Mouse (Mus musculus) gastrocnemius, postnatal 14 days (tissue): ENCODE measurements around the gene Kcnd2. TPM values are rescaled to one million over a fixed set of nuclear protein-coding genes. Genes with fewer than 3 reads are reported as not detected.

Experiments used
- DNase-seq: peaks from one replicate; pipeline ENCODE4 v3.0.0; 2021; ENCODE audit warnings: mixed read lengths
- intact Hi-C: fragments of 180-260 bp; cut with DNase I; formaldehyde crosslinking; loops from one replicate; pipeline ENCODE4 v1.15.1; 2025; ENCODE audit warnings: low total_unique reads
- total RNA-seq, 2 experiments: library from RNA; stranded (reverse); gene quantifications; 2 replicates each; pipeline ENCODE4 v1.2.3; 2021

The Kcnd2 gene
- total RNA-seq, 2 experiments from 2014 or later: 0.04 to 0.09 TPM

DNA sequence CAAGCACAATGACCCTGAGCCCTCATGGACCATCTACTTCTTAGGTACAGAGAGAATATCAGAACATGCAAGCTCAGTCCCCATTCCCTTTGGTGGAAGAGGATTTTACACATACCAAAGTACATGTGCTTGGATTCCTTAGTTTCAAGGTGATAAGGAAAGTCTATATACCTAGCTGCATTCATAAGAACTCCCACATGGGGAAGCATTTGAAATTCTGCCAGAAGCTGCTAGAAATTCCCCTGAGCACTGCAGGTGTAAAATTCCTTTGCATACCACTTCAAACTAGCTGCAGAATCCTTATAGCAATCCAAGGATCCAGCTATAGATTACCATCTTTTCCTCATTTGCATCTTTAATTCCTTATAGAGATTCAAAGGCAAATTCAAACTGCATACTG is 440.4 kb downstream of the Kcnd2 start:
- intact Hi-C loops: no loop called here
- no peak for DNase-seq

DNA sequence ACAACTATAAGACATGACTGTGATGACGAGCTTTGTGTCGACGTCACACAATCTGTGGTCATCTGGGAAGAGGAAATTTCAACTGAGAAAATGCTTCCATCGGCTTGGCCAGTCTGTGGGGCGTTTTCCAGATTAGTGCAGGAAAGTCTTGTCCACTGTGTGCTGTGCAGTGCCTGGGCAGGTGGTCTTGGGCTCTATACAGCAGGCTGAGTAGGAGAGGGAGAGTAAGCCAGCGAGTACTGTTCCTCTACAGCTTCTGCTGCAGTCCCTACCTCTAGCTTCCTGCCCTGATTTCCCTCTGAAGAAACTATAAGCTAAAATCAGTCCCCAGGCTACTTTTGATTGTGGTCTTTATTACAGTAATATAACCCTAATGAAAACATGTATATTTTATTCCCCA is 448.8 kb downstream of the Kcnd2 start:
- no peak for DNase-seq
- intact Hi-C loops: no loop called here

DNA sequence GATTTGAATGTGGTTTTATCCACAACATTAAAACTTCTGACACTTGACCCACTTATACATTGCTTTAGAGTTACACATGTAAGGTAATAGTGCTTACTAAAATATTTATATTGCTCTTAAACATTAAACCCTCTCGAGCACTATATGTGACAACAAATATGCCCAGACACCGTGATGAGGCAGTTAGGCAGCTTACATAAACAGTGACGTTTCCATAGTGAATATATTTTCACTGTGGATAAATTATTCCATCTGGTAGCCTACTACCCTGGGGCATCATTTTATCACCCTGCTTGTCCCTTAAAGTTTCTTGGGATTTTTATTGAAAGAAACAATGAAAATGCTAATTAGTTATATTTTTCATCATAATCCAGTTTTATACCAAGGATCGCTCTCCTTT is 449.3 kb downstream of the Kcnd2 start:
- no peak for DNase-seq
- intact Hi-C loops: no loop called here

DNA sequence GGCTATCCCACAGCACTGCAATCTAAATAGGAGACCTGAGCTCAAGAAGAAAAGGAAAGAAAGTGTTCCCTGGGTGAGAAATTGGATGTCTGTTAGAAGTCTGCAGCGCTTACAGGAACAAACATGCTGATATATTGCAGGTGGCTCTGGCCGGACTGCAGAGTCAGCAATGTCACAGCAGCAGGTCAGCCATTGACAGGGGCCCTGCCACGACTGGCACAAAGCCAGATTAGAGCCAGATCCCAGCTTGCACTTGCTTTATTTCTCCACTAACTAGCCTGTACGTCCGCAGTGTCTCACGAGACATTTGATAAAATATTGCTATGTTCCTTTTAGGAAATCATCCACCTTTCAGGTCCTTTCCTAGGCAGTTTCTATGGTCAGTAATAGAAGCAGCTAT is 468.9 kb downstream of the Kcnd2 start:
- DNase-seq: no peak

DNA sequence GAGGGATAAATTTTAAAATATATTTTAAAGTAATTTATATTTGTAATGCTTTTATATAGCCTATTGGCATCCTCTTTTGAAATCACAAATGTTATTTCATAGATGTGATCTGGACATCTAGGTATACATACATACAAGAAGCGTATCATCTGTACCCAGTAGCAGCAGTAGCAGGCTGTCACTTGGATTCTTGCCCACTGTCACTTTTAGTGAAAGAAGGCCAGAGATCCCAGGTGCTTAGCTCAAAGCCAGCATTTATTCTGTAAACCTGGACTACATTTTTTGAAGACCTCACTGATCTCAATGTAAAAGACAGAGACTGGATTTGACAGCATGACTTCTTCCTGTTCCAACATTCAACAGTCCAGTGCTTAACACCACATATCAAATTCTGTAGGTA is 471.1 kb downstream of the Kcnd2 start:
- DNase-seq: no peak
- intact Hi-C loops: no loop called here

More for the DNA sequence above, 468.9 kb downstream of the Kcnd2 start:
- intact Hi-C loops: no loop called here

DNA sequence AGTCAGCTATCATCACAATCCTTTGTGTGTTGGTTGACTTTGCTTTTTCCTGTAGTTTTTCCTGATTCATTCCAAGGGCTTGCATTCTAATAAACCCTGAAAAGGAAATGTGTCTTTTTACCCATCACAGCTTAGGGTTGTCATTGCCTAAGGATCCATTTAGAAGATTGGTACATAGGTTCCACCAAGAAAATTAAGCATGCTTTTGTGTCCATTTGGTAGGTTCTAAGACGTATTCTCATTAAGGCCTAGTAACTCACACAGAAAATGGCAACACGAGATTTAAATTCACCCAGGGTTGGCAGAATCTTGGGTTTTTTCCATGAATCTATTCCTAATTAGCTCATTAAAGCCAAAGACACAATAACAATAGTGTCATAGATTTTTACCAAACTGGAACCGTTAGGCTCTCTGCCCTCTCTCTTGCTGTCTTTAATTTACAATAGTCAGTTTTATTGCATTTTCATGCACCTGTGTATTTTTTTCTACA is 477.6 kb downstream of the Kcnd2 start:
- no peak for DNase-seq
- intact Hi-C loops: no loop called here

DNA sequence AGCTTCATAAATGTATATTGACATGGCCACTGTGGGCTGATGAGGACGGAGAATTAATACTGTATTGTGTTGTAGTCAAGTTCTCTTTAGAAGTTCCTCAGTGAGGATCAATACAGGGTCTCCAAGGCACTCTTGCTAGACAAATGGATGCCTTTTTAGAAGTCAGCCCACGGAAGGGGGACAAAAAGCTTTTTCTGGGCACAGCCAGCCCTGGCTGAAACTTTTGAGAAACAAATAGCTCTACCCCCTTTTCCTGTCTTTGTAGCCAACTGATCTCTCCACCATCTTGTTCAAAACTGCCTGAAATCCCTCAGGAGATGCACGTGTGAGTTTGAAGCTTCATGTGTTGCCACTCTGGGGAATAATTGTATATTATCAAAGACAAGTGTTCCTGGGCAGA is 482.3 kb downstream of the Kcnd2 start:
- no peak for DNase-seq
- intact Hi-C loops: no loop called here

DNA sequence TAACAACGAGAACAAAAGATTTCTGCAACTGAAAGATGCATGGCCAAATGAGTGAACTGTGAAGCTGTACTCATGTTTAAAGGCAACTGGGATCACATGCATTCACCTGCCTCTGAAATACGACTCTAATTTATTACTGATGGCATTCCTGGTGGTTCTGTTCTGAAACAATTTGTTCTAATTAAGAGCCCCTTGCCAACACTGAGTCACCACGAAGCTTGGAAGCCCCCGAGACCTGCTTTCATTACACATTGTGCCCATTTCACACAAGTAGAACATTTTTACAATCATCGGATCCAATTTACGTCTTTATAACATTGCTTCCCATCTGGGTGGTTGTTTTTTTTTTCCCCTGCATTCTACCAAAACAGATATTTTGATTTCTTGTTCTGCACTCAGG is 485.8 kb downstream of the Kcnd2 start:
- intact Hi-C loops: no loop called here
- DNase-seq: no peak

DNA sequence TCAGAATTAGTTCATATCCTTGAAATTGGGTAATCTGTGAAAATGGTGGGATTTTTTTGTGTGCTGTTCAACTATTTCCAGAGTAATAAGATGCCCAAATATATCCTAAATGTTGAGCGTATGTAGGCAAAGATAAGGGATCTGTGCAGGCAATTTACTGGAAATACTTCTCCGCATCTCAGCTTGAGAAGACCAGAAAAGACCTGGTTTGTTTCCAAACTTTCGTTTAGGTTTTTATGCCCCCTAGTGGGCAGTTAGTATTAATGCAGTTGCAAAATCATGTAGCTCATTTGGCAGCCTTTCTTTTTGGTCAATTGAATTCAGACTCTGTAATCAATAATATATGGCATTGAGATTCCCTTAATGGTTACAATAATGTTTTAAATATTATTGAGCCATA is 493.9 kb downstream of the Kcnd2 start:
- no peak for DNase-seq
- intact Hi-C loops: no loop called here

DNA sequence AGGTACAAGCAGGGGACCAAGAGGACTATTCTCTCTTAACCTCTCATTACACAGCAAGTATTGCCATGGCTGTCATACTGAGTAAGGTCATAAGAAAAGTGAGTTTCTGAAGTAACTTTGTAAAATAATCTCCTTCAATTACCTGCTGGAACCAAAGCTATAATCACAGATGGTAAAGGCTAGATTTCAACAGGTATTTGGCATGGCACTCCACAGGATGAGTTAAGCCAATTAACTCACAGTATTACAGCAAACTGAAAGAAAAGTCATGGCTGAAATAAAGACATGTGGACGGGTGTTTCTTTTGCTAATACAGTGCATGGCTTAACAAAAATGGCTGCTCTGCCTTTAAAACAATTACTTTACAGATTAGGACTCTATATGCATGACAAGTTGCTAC is 503.8 kb downstream of the Kcnd2 start:
- no peak for DNase-seq
- intact Hi-C loops: no loop called here

DNA sequence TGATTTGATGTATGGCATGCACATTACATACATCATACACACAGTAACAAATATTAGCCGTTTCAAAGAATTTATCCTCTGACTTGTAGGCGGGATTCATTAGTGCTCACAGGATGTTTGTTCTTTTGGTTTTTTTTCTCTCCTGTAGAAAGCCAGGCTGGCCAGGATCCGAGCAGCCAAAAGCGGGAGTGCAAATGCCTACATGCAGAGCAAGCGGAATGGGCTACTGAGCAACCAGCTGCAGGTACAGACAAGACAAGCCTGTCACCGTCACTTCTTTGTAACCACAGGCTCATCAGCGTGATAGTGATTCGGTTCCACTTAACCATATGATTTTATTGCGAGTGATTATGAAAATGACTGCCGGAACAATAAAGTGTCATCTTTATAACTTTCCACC is 506.9 kb downstream of the Kcnd2 start:
- intact Hi-C loops: no loop called here
- DNase-seq: no peak

DNA sequence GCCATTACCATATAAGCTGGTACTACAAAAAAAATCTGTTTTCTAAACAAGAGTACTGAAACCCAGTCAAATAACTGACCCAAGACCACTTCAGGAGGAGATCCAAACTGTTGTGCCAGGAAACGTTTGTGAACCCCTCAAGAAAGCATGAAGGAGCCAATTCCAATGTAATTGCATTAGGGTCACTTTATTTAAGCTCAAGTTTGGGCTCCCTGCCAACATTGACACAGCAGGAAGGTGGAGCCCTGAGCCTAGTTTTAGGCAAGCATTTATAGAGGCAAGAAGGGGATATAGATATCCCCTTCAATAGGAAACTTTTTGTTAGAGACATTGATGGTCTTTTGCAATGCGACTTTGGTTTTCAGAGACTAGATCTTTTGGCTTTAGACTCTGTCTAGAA is 525.3 kb downstream of the Kcnd2 start:
- intact Hi-C loops: no loop called here

DNA sequence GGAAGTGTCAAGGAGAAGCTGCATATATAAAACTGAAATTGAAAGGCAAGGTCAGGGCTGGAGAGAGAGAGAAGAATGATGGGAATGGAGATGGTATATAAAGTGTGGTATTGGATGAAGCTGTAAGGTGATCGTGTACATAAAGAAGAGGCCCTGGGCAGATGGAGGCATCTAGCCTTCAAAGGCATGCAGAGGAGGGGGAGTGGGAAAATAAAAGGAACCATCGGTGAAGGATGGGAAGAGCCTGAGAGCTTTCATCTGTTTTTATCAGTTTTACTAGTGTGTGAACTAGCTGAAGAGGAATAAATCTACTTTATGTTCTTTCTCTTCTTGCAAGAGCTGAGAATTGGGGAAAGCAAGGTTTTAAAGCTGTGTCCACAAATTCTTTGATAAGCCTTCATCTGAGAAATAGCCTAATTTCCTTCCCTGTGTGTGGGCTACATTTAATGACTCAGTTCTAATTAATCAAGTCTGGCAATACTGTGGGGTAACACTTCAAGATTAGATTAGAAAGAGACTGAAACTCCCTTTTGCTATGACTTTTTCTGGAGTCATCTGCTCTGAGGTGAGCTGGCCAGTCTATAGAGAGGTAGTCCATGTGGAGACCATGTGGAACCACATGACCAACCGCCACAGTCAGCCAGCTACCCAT is 529.4 kb downstream of the Kcnd2 start:
- DNase-seq: no peak
- intact Hi-C loops: no loop called here

More for the DNA sequence above, 525.3 kb downstream of the Kcnd2 start:
- DNase-seq: no peak

DNA sequence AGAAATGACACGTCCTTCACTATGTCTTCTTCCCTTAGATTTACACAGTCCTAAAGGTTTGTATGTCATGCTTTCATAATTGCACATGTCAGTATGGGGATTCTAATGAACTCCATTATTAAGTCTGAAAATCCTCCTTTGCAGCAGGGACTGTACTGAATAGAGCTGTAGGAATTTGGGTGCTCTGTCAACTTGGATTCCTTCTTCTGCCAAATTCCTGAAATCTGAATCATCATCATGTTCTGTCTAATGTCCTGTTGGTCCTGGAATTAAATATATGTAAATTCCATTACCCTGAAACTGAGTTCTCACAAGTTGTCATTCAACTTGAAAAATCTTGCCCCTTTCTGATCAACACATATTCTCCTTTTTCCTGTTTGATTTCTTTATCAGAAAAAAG is 532.2 kb downstream of the Kcnd2 start:
- intact Hi-C loops: no loop called here

DNA sequence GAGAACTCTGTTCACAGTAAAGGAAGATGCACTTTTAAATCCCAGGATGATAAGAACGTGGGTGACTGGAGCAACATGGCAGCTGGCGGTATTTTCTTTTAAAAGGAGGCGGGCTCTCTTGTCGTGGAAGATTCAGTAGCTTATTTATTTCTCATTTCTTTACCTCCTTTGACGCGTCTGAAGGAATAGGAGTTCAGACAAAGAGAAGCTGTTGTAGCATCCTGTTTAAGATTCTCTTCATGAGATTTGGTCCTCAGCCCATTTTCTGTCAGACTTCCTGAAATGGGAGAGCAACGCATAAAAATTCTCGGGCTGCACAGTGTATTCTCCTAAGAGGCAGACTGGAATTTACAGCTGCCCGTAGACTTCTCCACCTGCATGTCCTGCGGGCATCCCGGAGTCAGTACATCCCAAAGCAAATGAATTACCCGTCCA is 552.5 kb downstream of the Kcnd2 start:
- intact Hi-C loops: no loop called here
- no peak for DNase-seq

More for the DNA sequence above, 532.2 kb downstream of the Kcnd2 start:
- DNase-seq: no peak

DNA sequence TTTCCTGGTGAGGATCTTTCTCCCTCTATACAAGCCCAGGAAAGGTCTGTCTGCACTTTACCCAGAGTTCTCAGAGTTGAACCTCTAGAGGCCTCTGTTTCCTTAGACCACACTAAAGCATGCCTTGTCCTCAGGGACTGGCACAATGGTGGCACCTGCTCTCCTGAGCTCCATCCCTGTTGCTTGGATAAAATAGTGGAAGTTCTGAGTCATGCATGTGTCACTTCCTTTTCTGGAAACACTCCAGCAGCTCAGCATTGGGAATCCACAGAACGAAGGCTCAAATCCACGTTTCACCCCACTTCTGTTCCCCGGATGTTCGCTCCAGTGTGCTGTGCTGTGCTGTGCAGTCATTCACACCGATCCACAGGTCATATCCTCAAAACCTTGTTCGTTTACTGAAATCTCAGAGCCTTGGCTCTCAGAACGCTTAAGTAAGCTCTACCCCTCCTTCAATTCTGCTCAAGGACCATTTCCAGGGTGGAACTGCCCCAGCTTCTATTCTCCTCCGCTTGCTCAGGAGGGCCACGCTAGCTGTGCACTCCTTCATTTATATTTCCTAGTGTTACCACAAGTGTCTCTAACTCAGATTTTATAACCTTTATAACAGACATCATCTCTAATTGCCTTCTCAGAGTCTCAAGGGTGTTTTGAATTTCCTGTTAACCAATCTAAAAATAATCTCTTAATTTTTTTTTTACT is 553.6 kb downstream of the Kcnd2 start:
- intact Hi-C loops: no loop called here

DNA sequence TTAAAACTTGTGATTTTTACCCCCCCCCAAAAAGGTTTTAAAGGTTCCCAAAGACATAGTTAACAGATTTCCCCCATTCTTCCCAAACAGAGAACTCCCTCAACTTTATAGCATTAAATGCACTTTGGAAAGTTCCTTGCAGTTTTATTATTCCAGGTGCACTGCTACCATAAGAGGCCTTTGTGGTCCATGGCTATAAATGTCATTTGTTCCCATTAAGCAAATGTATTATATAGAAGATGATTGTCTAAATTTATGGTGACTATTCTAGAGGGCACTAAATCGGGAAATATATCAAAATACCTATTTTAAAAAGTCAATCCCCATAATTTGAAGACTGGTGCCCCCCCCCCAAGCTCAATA is 554.1 kb downstream of the Kcnd2 start:
- no peak for DNase-seq
- intact Hi-C loops: no loop called here

More for the DNA sequence above, 553.6 kb downstream of the Kcnd2 start:
- DNase-seq: no peak

DNA sequence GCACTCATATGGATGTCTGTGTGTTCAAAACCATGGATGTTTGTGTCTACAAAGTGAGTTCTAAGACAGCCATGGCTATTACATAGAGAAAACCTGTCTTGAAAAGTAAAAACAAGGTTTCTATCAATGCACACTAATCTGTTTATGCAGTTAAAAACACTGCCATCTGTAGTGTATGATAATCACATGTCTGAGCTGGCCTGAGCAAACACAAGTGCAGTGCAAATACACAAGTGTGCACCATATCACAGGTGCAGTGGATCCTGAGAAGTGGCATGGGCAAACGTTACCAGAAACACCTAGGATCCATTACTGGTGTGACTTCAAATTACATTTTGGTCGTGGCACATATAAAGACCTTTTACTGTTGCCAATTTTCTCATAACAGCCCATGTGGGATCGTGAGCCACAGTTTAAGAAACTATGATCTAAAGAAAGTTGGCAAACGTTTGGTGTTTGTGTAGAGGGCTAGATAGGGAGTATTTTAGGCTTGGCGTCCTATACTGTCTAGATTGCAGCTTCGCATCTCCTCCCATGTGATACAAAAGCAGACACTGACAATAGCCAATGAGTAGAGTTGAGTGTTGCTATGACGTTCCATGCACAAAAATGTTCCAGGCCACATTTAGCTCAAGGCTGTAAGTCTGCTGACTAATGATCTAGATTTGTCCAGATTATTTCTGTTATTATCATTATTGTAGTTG is 559.1 kb downstream of the Kcnd2 start:
- intact Hi-C loops: no loop called here
- DNase-seq: no peak
